ENCODE assay signal across 12 mouse cellular contexts in genomic region chr6:119377613-119378012, GRCm38 (mm10). TPM values are rescaled to one million over a fixed set of nuclear protein-coding genes. Genes with fewer than 3 reads are reported as not detected.
A peak's percentile ranks its signal among the peaks of the same experiment; 100 is the strongest.
DNase-seq lines count a peak whose midpoint lies in the region; ATAC-seq and TF ChIP-seq lines count a peak whose summit lies in the region.
"Had no signal": no experiment of that assay in that cellular context is flagged by ENCODE, and none has a peak within 500 bp of the region (broad histone marks: within the 10 kb centered on the region; RNA-seq: fewer than 3 reads in every experiment).

No protein-coding gene starts in this region.

- peak; percentile 46 for DNase-seq in thymus, postnatal 0 days (ENCODE audit: low spot score)
- DNase-seq in thymus, postnatal 36 days: no peak
- peak; percentile 66 for DNase-seq in induced T-regulatory cell, adult 2 months (ENCODE audit: low read depth)
- DNase-seq in lung, postnatal 10 days: peak; percentile 18
- no peak for DNase-seq in adrenal gland, postnatal 10 days
- no peak for DNase-seq in hindbrain, embryonic 14.5 days (ENCODE audit: low spot score)
- DNase-seq in hindbrain, postnatal 0 days (ENCODE audit: low spot score): no peak
- DNase-seq: cerebellum, postnatal 14 days; gastrocnemius, postnatal 14 days had no signal

- WGBS in hindbrain, embryonic 14.5 days: 77% methylated on average over 2 of the region's 2 CpGs
- 87% methylated on average over 2 of the region's 2 CpGs for WGBS in hindbrain, postnatal 0 days

- ATAC-seq in hindbrain, embryonic 14.5 days (ENCODE audit: low FRiP score): no peak
- no peak for ATAC-seq in hindbrain, postnatal 0 days
- ATAC-seq: midbrain, embryonic 16.5 days had no signal

- no peaks in the 10 kb centered on the region for H3K9me3 ChIP-seq in hindbrain, embryonic 14.5 days (ENCODE audit: control insufficient read depth, low read length)
- no peaks in the 10 kb centered on the region for H3K9me3 ChIP-seq in hindbrain, postnatal 0 days (ENCODE audit: low read length)
- H3K9me3 ChIP-seq: kidney, embryonic 15.5 days had no signal

- no peak overlapping the region for H3K27ac ChIP-seq in hindbrain, embryonic 14.5 days
- H3K27ac ChIP-seq in hindbrain, postnatal 0 days: no peak overlapping the region
- H3K27ac ChIP-seq: kidney, embryonic 15.5 days had no signal

- H3K4me2 ChIP-seq in hindbrain, embryonic 14.5 days (replicated peaks): no peak overlapping the region
- no peak overlapping the region for H3K4me2 ChIP-seq in hindbrain, postnatal 0 days (ENCODE audit: low read depth, low read length)
- H3K4me2 ChIP-seq: kidney, embryonic 15.5 days had no signal

- H3K9ac ChIP-seq in hindbrain, embryonic 14.5 days: no peak overlapping the region
- H3K9ac ChIP-seq in hindbrain, postnatal 0 days (replicated peaks; ENCODE audit: low read length): no peak overlapping the region
- H3K9ac ChIP-seq: kidney, embryonic 15.5 days had no signal

- TF ChIP-seq CTCF in hindbrain, postnatal 0 days (IDR thresholded peaks at IDR 0.05; ENCODE audit: low read depth): no peak

- no peaks in the 10 kb centered on the region for H3K36me3 ChIP-seq in hindbrain, embryonic 14.5 days (replicated peaks; ENCODE audit: control insufficient read depth, insufficient read depth)
- H3K36me3 ChIP-seq in hindbrain, postnatal 0 days (ENCODE audit: insufficient read depth, low read length): no peaks in the 10 kb centered on the region
- H3K36me3 ChIP-seq: kidney, embryonic 15.5 days had no signal

- H3K4me1 ChIP-seq in hindbrain, embryonic 14.5 days (replicated peaks; ENCODE audit: control insufficient read depth, insufficient read depth, low read length): no peaks in the 10 kb centered on the region
- H3K4me1 ChIP-seq in hindbrain, postnatal 0 days (ENCODE audit: insufficient read depth, low read length): no peaks in the 10 kb centered on the region
- H3K4me1 ChIP-seq: kidney, embryonic 15.5 days had no signal

- no peak overlapping the region for H3K4me3 ChIP-seq in hindbrain, embryonic 14.5 days (replicated peaks; ENCODE audit: low read length)
- no peak overlapping the region for H3K4me3 ChIP-seq in hindbrain, postnatal 0 days (ENCODE audit: low read length)
- H3K4me3 ChIP-seq: erythroblast, embryonic 14.5 days; kidney, embryonic 15.5 days had no signal

- no peaks in the 10 kb centered on the region for H3K27me3 ChIP-seq in hindbrain, embryonic 14.5 days (ENCODE audit: control insufficient read depth, insufficient read depth, low read length)
- H3K27me3 ChIP-seq in hindbrain, postnatal 0 days (ENCODE audit: insufficient read depth, low read length): no peaks in the 10 kb centered on the region
- H3K27me3 ChIP-seq: kidney, embryonic 15.5 days had no signal

RNA-seq across cellular contexts. Expression of gene Adipor2, which starts 39.9 kb away (rescaled TPM):
- polyA plus RNA-seq in thymus, postnatal 0 days (2015; fragmentation: Nextera tagmentation; extraction: Ambion mirVana): 44.5 and 51.4 TPM in 2 replicates
- total RNA-seq in adrenal gland, postnatal 10 days (2021): 100 to 1,000 TPM; 204 to 214 TPM
- 27.3 and 27.8 TPM in 2 replicates for polyA plus RNA-seq in hindbrain, embryonic 14.5 days (2014; fragmentation: Nextera tagmentation; extraction: Ambion mirVana)
- 40.9 and 41.8 TPM in 2 replicates for total RNA-seq in hindbrain, postnatal 0 days (2014; rRNA removed)
- 30.8 and 32.2 TPM in 2 replicates for polyA plus RNA-seq in hindbrain, postnatal 0 days (2015; fragmentation: Nextera tagmentation; extraction: Ambion mirVana)

RNA-seq across cellular contexts. Expression of gene Lrtm2, which starts 47.0 kb away (rescaled TPM):
- 0.36 and 0.38 TPM in 2 replicates for polyA plus RNA-seq in thymus, postnatal 0 days (2015; fragmentation: Nextera tagmentation; extraction: Ambion mirVana)
- total RNA-seq in adrenal gland, postnatal 10 days (2021): under 1 TPM in 1 of 2 experiments, not detected in 1; 0.12 TPM
- 7.8 and 13.2 TPM in 2 replicates for polyA plus RNA-seq in hindbrain, embryonic 14.5 days (2014; fragmentation: Nextera tagmentation; extraction: Ambion mirVana)
- 37.5 and 44.4 TPM in 2 replicates for total RNA-seq in hindbrain, postnatal 0 days (2014; rRNA removed)
- 15.2 and 16.3 TPM in 2 replicates for polyA plus RNA-seq in hindbrain, postnatal 0 days (2015; fragmentation: Nextera tagmentation; extraction: Ambion mirVana)
- polyA plus RNA-seq: erythroblast, embryonic 14.5 days had no signal

Comparison
In these comparisons a context has a peak if more than half of its experiments do, and no peak if none do; other contexts are left out.
1. DNase-seq: peak in thymus, postnatal 0 days (single experiment), induced T-regulatory cell, adult 2 months (single experiment) and lung, postnatal 10 days (single experiment); none in thymus, postnatal 36 days (0 of 2), adrenal gland, postnatal 10 days (single experiment), hindbrain, embryonic 14.5 days (single experiment) and hindbrain, postnatal 0 days (single experiment).